Comparison of ENCODE assay signal across 8 mouse cellular contexts in genomic region chr4:82858431-82859010, GRCm38 (mm10). TPM values are rescaled to one million over a fixed set of nuclear protein-coding genes. Genes with fewer than 3 reads are reported as not detected.
DNase-seq lines count a peak whose midpoint lies in the region; ATAC-seq and TF ChIP-seq lines count a peak whose summit lies in the region.

No protein-coding gene starts in this region.

- 20% methylated on average over 4 of the region's 4 CpGs for WGBS in kidney, embryonic 16.5 days
- WGBS in hindbrain, embryonic 15.5 days = 33% methylated on average over 4 of the region's 4 CpGs
- WGBS in midbrain, embryonic 15.5 days = 22% methylated on average over 4 of the region's 4 CpGs

- H3K9me3 ChIP-seq in kidney, embryonic 16.5 days (ENCODE audit: low read length) = no peaks in the 10 kb centered on the region
- H3K9me3 ChIP-seq in hindbrain, embryonic 15.5 days = no peaks in the 10 kb centered on the region
- no peaks in the 10 kb centered on the region for H3K9me3 ChIP-seq in midbrain, embryonic 15.5 days

- peaks cover 12% of the 10 kb centered on the region for H3K4me1 ChIP-seq in kidney, embryonic 16.5 days (ENCODE audit: insufficient read depth, low read length)
- peaks cover 22% of the 10 kb centered on the region for H3K4me1 ChIP-seq in hindbrain, embryonic 15.5 days (replicated peaks)
- H3K4me1 ChIP-seq in midbrain, embryonic 15.5 days = peaks cover 21% of the 10 kb centered on the region

- peak overlapping the region; percentile 78 for H3K9ac ChIP-seq in kidney, embryonic 16.5 days (replicated peaks; ENCODE audit: low read length)
- H3K9ac ChIP-seq in hindbrain, embryonic 15.5 days = peak overlapping the region; percentile 84
- peak overlapping the region; percentile 79 for H3K9ac ChIP-seq in midbrain, embryonic 15.5 days

- no peak for TF ChIP-seq POLR2A in brain, embryonic 14.5 days (IDR thresholded peaks at IDR 0.05; ENCODE audit: borderline replicate concordance, extremely low read depth, insufficient read depth, insufficient read length, poor library complexity, severe bottlenecking)

- H3K4me2 ChIP-seq in kidney, embryonic 16.5 days (replicated peaks; ENCODE audit: low read depth, low read length) = peak overlapping the region; percentile 78
- H3K4me2 ChIP-seq in hindbrain, embryonic 15.5 days = peak overlapping the region; percentile 72
- peak overlapping the region; percentile 70 for H3K4me2 ChIP-seq in midbrain, embryonic 15.5 days

- peak overlapping the region; percentile 76; the same call in 1 of the 2 replicates for H3K27ac ChIP-seq in kidney, embryonic 16.5 days (ENCODE audit: low read length)
- H3K27ac ChIP-seq in hindbrain, embryonic 15.5 days (replicated peaks) = peak overlapping the region; percentile 92; the same call in 1 of the 2 replicates
- H3K27ac ChIP-seq in midbrain, embryonic 15.5 days = peak overlapping the region; percentile 93

- no peaks in the 10 kb centered on the region for H3K27me3 ChIP-seq in kidney, embryonic 16.5 days (ENCODE audit: insufficient read depth, low read length)
- H3K27me3 ChIP-seq in hindbrain, embryonic 15.5 days = no peaks in the 10 kb centered on the region
- H3K27me3 ChIP-seq in midbrain, embryonic 15.5 days (replicated peaks) = no peaks in the 10 kb centered on the region

- TF ChIP-seq CTCF in brain, embryonic 14.5 days (IDR thresholded peaks at IDR 0.05; ENCODE audit: borderline replicate concordance, extremely low read depth, insufficient read depth, insufficient read length) = no peak

- H3K36me3 ChIP-seq in kidney, embryonic 16.5 days (ENCODE audit: insufficient read depth, low read length) = no peaks in the 10 kb centered on the region
- H3K36me3 ChIP-seq in hindbrain, embryonic 15.5 days = no peaks in the 10 kb centered on the region
- no peaks in the 10 kb centered on the region for H3K36me3 ChIP-seq in midbrain, embryonic 15.5 days (replicated peaks)

- intact Hi-C loops in gastrocnemius, postnatal 14 days (cut with DNase I; ENCODE audit: low total_unique reads) = no loop called here

- peak overlapping the region; percentile 72 for H3K4me3 ChIP-seq in kidney, embryonic 16.5 days (ENCODE audit: low read length)
- peak overlapping the region; percentile 69 for H3K4me3 ChIP-seq in hindbrain, embryonic 15.5 days
- H3K4me3 ChIP-seq in midbrain, embryonic 15.5 days = peak overlapping the region; percentile 64

- no peak for DNase-seq in kidney, adult 8-10 months
- peak; percentile 38 for DNase-seq in brain, embryonic 14.5 days (ENCODE audit: low read depth)
- DNase-seq in gastrocnemius, postnatal 14 days = no peak
- DNase-seq in layer of hippocampus, adult 8-10 months (ENCODE audit: low spot score in 2 of 2) = no peak
- no peak for DNase-seq in testis, postnatal 10 days (ENCODE audit: low spot score)

- no peak for ATAC-seq in kidney, embryonic 16.5 days (ENCODE audit: low FRiP score, low TSS enrichment)
- no peak for ATAC-seq in hindbrain, embryonic 15.5 days (ENCODE audit: low FRiP score, low read depth)
- no peak for ATAC-seq in midbrain, embryonic 15.5 days (replicated peaks)

RNA-seq across cellular contexts. Expression of gene Zdhhc21, which starts 1.2 kb away (rescaled TPM):
- polyA plus RNA-seq in kidney, embryonic 16.5 days (2015; fragmentation: Nextera tagmentation; extraction: Ambion mirVana) = 12.2 and 16.4 TPM in 2 replicates
- polyA plus RNA-seq in brain, embryonic 14.5 days (2012; rRNA removed) = 12.4 and 14.7 TPM in 2 replicates
- polyA plus RNA-seq in hindbrain, embryonic 15.5 days (2015; fragmentation: Nextera tagmentation; extraction: Ambion mirVana) = 17.0 and 18.7 TPM in 2 replicates
- polyA plus RNA-seq in midbrain, embryonic 15.5 days (2015; fragmentation: Nextera tagmentation; extraction: Ambion mirVana) = 16.9 and 18.8 TPM in 2 replicates
- 1 to 10 TPM; 8.9 to 9.4 TPM for total RNA-seq in gastrocnemius, postnatal 14 days (2021)
- total RNA-seq in layer of hippocampus, adult 8-10 months (2022) = 10 to 100 TPM; 44.0 to 53.3 (median 47.5) TPM

RNA-seq across cellular contexts. Expression of gene Cer1, which starts 26.4 kb away (rescaled TPM):
- not detected in 2 replicates for polyA plus RNA-seq in kidney, embryonic 16.5 days (2015; fragmentation: Nextera tagmentation; extraction: Ambion mirVana)
- polyA plus RNA-seq in brain, embryonic 14.5 days (2012; rRNA removed) = 0.05 and 0.21 TPM in 2 replicates
- not detected in 2 replicates for polyA plus RNA-seq in hindbrain, embryonic 15.5 days (2015; fragmentation: Nextera tagmentation; extraction: Ambion mirVana)
- not detected in 2 replicates for polyA plus RNA-seq in midbrain, embryonic 15.5 days (2015; fragmentation: Nextera tagmentation; extraction: Ambion mirVana)
- total RNA-seq in gastrocnemius, postnatal 14 days (2021) = not detected
- total RNA-seq in layer of hippocampus, adult 8-10 months (2022) = under 1 TPM in 1 of 4 experiments, not detected in 3; 0.19 TPM
